Mouse (Mus musculus): ENCODE measurements around the gene 9430015G10Rik.

The 9430015G10Rik gene

GRCm38 (mm10) chr4:156109570-156110331 is at the start of gene 9430015G10Rik:
TSS of gene 9430015G10Rik (plus strand) at chr4:156109982.
- DNase-seq = peak; percentile 99

- no peak for DNase-seq
Observed at GRCm38 (mm10) chr4:156063861-156064509, 45.8 kb upstream of the 9430015G10Rik start.

- DNase-seq = no peak
Observed at GRCm38 (mm10) chr4:156064510-156064897, 45.3 kb upstream of the 9430015G10Rik start.

- no peak for DNase-seq
Observed at GRCm38 (mm10) chr4:156065156-156065894, 44.5 kb upstream of the 9430015G10Rik start.

GRCm38 (mm10) chr4:156067256-156067949 is 42.4 kb upstream of the 9430015G10Rik start:
- no peak for DNase-seq

- DNase-seq = no peak
Observed at GRCm38 (mm10) chr4:156069701-156070100, 40.1 kb upstream of the 9430015G10Rik start.

GRCm38 (mm10) chr4:156070276-156070675 is 39.5 kb upstream of the 9430015G10Rik start:
- DNase-seq = no peak

- DNase-seq = no peak
Observed at GRCm38 (mm10) chr4:156070716-156071115, 39.1 kb upstream of the 9430015G10Rik start.

GRCm38 (mm10) chr4:156076911-156077382 is 32.8 kb upstream of the 9430015G10Rik start:
- DNase-seq = no peak

GRCm38 (mm10) chr4:156077499-156078301 is 32.1 kb upstream of the 9430015G10Rik start:
- peak; percentile 52 for DNase-seq

- no peak for DNase-seq
Observed at GRCm38 (mm10) chr4:156082621-156083234, 27.1 kb upstream of the 9430015G10Rik start.

- DNase-seq = no peak
Observed at GRCm38 (mm10) chr4:156083348-156083747, 26.4 kb upstream of the 9430015G10Rik start.

- no peak for DNase-seq
Observed at GRCm38 (mm10) chr4:156084096-156084879, 25.5 kb upstream of the 9430015G10Rik start.

- DNase-seq = no peak
Observed at GRCm38 (mm10) chr4:156085256-156085655, 24.5 kb upstream of the 9430015G10Rik start.

GRCm38 (mm10) chr4:156087398-156088087 is 22.2 kb upstream of the 9430015G10Rik start:
- no peak for DNase-seq

- no peak for DNase-seq
Observed at GRCm38 (mm10) chr4:156091236-156091635, 18.5 kb upstream of the 9430015G10Rik start.

- DNase-seq = no peak
Observed at GRCm38 (mm10) chr4:156092765-156093164, 17.0 kb upstream of the 9430015G10Rik start.

- no peak for DNase-seq
Observed at GRCm38 (mm10) chr4:156093758-156094157, 16.0 kb upstream of the 9430015G10Rik start.

GRCm38 (mm10) chr4:156096191-156096590 is 13.6 kb upstream of the 9430015G10Rik start:
- no peak for DNase-seq

Data from cerebellum, adult 9-11 months (tissue).